Mouse (Mus musculus) natural killer cell, adult 2 months (primary cell): ENCODE results near the gene Dlec1.

Experiments
- DNase-seq, 2 experiments: peaks; one replicate each; pipeline ENCODE4 v3.0.0; 2022; ENCODE audit warnings: low spot score in 2 of 2

Dlec1 gene

DNA sequence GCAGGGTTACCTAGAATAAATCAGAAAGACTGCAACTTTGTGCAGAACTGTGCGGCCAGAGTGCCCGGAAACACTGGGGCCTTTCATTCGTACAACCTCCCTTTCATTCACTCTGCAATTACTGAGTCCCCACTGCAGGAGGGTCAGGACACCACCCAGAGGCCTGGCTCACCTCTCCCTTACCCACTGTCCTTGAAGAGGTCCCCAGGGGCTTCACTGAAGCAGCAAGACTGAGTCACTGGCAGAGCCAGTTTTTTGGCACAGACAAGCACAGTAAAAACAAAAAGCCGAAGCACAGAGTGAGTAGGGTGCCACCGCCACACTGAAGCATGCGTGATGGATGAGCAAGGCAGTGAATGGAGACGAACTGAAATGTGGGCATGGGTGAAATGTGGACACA is 12.8 kb upstream of the Dlec1 start:
- DNase-seq, result no peak

DNA sequence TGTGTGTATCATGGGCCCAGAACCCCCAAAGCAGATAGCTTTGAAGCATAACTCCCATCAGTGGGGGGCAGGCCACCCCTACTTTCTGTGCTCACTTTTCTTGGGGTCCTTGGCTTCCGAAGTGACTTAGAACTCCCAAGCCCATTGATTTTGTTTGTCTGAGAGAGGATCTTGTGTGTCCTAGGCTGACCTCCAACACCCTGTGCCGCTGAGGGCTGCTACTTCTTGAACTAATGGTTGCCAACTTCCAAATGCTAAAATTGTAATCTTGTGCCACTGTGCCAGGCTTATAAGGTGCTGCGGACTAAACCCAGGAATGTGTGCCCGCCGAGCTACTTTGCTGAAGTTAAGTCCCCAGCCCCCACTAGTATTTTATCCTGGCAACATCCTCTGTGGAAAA is 11.8 kb upstream of the Dlec1 start:
- DNase-seq, result no peak

DNA sequence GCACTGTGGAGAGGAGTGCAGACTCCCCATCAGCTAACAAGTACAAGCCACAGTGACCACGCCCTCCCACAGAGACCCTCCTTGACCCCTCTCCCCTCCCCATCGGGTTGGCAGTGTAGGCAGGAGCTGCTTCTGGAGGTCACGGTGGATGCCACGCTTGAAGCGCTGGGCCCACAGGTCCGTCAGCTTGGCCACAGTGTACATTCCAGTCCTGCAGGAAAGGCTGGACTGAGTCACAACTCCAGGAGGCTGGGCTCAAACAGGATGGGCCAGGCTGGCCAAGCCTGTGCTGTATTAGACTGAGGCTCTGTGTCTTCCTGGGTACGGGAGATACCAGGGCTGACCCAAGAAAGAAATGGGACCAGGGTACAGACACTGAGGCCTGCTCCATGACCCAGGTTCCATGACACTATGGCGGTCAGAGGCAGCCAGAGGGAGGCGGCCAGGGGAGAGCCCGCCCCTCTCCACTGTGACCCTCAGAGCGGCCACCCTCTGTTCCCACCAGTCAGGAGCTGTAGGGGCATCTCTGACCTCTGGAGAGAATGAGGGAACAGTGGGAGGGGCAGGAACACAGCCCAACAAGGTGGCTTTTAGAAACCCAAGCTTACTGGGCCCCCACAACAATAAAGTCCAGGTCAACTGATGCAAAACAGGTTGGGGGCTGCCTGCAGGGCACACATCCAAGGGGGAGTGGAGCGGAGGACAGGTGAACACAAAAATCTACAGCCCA is 10.5 kb upstream of the Dlec1 start:
- no peak for DNase-seq

DNA sequence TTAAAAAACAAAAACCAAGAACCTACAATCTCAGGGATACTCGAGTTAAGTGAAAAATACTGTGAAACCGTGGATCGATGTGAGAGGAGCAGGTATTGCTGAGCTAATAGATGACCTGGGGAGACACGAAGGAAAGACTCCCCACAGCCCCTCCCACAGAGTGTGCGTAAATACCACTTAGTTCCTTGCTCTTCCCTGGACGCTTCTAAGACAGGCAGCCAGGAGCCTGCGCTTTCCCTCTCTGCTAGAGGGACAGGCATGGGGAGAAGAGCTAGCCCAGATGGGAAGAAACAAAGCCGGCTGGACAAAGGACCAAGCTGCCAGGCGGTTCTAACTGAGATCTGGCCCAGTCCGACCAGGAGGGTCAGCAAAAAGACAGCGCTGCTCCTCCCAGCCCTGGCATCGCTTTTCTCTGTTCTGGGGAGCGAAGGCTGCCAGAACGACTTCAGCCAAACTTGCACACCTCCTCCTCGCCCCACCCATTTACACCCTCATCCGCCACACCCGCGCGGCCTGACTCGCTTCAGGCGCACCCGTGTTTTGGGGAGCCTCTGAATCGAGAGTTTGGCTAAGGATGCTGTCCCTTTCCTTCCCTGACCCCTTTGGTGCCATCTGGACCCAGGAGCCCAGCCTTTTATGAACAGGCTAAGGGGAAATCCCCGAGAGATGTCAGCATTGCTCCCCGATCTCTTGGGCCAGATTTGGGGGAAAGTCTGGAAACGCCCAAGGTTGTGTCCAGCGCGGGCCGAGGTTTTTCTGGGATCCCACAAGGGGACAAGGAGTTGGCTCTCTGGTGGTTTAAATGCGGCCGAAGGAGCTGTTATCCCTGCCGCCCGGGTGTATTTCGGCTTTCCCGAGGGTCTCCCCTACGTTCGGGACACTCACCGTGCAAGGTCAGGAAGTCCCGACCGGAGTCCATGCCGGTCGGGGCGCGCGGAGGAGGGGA is 9.5 kb upstream of the Dlec1 start:
- no peak for DNase-seq

DNA sequence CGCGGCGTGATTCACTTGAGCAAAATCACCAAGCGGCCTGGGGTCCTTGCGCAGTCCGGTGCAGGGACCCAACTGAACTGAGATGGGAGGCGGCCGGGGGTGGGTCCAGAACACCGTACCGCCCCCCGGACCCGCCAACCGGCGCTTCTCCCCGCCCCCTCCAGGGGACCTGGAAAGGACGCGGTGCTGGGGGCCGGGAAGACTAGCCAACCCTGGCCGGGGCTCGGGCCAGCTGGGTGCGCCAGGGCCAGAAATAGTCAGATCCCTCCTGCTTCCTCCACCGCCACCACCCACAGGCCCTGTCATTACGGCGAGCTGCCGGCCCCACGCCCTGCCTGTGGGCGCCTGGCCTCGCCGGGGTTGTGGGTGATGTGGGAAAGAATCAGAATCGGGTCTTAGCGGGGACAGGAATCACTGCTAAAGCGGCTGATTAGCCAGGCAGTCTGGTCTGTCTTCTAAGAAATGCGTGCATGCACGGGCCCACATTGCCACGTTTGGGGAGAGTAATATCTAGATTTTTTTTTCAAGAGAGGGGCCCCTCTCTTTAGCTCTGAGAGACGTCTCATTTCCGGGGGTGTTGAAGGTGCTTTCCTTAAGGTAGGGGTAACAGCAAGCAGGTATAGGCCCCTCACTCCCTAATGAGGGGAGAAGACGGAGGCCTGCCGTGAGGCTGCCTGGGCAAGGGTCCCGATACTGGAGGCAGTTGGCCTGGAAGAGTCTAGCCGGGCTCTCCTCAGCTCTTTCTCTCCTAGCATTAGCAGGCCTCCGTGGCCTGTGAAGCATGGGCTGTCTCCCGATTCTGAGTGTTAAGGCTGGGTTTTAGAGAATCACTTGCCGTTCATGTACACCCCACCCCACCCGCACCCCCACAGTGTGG is 8.6 kb upstream of the Dlec1 start, which contains the start of gene Plcd1:
TSS of gene Plcd1 (minus strand) at position 84 of the 877 bp plus-strand sequence.
- DNase-seq, result no peak

DNA sequence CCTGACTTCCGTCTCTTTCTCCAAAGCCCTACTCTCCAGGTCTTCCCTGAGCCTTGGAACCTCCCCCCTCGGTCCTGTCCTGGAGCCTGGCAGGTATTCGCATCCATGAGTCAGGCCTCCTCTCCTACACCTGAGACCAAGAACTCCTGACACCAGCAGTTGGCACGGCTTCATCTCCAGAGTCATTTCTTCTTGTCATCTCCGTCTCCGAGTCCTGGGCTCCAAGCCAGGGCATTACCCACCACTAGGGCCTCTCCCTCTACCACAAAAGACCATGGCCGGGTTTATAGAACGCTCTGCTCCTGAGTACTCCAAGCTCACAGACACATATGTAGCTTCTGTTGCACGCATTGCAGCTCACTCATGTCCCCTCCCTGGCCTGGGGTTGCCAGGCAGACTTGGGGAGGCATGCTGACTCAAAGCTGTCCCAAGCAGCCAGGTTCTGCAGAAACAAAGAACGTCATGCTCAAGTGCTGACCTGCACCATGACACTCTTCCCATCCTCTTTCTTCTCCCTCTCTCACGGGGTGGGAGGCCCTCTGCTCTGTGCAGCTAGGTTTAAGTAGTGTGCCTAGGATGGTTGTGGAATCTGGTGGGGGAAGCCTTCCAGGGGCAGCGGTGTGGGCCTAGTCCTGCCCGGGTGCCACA is 7.7 kb upstream of the Dlec1 start:
- DNase-seq, result no peak

DNA sequence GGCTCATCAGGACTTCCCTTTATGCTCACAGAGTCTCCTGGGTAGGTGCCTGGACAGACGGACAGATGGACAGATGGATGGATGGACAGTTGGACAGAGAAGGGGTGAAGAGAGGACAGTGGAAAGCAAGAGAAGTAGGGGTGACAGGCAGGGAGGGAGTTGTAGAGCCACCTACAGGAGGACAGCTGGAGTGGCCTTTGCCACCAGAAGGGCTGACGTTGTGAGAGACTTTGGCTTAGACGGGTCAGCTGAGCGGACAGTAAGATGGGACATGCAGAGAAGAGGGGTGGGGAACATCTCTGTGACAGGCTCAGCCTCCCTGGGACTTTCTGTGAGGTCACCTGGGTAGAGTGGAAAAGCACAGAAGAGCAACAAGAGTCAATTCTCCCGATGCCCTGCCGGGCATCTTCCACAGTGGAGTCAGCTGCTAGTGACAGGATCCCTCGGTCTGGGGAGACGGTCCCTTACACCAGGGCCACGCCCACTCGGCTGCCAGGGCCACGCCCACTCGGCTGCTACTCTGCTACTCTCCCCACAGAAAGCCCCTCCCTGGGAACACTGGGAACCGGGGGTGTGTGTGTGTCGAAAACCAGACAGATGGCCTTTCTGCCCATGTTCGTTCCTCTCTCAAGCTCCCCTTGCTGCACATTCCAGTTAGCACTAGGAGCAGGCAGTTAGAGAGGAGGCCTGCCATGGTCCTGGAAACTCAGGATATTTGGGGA is 1.9 kb upstream of the Dlec1 start:
- DNase-seq, result peak in 1 of 2 experiments; percentile 7

DNA sequence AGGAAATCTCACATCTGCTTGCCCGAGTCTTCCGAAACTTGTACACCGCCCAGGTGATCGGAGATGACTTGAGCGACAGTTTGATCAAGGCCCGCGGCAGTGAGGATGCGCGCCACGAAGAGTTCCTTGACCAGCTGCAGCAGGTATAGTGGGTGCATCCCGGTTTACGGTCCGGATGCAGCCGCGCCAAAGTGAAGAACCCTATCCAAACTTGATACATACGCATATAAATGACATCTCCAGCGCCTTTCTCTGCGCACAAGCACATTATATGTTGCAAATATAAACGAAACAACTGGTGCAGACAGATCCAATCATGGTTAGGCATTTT is 470 bp downstream of the Dlec1 start:
- no peak for DNase-seq

DNA sequence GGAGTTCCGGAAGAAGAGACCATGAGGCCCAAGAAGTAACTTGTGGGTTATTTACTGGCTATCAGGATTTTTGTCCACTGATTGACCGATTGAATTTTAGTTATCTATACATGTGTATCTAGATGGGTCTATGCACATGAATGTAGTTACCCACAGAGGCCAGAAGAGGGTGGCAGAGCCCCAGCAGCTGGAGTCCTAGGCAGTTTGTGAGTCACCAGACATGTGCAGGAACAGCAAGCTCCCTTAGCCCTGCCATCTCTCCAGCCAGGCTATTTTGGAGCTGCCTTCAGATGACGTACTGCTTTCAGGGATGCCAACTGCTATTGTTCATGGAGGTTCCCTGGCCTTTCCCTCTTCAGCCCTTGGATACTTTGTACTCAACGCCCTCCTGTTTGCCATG is 5.3 kb downstream of the Dlec1 start:
- no peak for DNase-seq

DNA sequence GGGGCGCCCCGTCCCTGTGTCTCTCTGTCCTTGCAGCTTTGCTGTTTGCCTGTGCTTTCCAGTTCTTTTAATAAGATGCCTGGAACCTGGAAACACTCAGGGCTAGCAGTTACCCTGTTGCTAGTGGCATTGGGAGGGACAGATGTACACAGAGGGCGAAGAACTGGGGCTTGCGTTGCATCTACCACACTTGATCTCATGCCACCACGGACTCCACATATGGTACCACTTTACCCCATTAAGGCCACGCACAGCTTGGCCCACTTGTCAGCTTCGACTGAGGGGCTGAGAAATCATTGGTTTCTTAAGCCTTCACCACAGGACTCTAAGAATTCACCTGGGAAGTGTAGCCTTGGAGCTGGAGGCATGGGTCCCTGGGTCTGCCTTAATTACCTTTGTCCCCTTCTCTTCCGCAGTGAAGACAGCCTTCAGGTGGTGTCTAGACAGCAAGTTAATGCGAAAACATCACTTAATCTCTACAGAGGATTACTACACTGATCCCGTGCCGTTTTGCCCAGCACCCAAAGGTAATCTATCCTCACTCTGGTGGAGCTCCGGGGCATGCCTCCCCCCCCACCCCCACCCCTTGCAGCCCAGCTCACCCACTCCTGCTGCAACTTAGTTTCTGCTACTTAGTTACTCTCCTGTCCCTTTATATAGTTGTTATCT is 7.5 kb downstream of the Dlec1 start:
- no peak for DNase-seq

DNA sequence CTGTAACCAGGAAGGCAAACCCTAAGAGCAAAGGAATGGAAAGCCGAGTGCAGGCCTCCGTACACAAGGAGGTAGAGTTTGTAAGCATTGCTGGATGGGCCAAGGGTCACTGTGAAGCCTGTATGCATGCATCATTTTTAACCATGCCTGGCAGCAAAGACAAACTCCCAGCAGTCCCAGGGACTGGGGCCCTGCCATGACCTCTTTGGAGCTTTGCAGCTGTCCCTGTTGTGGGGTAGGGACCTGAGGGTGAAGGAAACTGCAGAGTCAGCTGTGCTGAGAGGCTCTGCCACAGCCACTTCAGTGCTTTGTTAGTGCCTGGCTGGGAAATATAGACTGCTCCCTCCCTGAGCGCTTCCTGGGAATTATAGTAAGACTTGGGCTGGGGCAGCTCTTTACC is 8.4 kb downstream of the Dlec1 start:
- no peak for DNase-seq

DNA sequence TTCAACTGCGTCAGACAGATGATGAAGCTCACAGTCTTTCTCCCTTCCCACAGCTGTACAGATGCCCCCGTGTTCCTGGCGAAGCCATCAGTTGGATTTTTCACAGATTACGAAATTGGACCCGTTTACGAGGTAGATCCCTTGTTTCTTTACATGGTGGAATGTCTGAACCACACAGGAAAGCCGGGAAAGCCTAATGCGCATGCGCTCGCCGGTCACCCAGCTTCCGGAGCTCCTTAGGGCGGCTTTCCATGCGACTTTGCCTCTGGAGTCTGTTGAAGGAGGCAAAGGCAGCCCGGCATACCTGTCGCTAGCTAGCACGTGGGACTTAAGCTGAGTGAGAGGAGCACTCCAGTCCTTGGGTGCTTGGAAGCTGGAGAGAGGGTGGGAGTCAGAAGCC is 12.6 kb downstream of the Dlec1 start:
- no peak for DNase-seq

DNA sequence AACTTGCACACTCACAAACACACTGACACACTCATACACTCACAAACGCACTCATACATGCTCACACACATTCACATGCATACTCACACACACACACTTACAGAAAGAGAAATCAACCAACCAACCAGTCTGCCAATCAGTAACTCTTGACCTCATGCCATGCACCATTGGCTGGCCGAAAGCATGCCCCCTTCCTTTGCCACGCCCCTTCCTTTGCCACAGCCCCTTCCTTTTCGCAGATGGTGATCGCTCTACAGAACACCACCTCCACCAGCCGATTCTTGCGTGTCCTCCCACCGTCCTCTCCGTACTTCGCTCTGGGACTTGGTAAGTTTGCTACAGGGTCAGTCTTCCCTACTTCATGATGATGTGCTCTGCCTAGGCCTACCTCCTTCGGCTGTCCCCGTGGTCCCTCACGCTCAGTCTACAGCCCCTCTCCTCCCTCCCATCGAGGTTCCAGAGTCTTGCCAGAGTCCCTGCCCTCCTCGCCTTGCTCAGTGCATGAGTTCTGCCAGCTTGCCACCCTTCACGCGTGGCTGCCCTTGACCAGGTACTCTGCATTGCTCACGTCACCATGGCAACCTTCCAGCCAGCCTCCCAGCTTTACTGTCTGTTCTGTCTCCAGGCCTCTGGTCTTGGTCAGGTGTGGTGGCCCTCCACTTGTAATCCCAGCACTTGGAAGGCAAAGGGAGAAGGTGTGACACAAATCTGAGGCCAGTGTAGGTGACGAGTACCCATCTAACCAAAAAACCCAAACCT is 17.3 kb downstream of the Dlec1 start:
- DNase-seq, result no peak

DNA sequence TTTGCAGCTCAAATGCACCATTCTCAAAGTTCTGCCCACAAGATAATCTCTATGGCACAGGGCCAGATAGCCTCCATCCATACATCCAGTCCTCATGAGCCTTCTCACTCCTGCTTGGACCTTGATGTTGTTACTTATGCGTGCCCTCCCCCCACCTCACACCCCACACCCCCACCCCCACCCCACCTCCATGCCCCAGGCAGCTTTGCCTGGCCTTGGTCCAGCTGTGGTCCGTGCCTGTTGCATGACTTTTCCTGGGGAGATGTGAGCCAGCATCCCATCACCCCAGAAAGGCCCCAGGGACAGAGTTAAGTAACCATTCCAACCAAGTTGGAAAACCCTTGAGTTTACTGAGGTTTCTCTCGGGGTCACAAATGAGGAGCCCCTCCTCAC is 17.9 kb downstream of the Dlec1 start:
- no peak for DNase-seq

DNA sequence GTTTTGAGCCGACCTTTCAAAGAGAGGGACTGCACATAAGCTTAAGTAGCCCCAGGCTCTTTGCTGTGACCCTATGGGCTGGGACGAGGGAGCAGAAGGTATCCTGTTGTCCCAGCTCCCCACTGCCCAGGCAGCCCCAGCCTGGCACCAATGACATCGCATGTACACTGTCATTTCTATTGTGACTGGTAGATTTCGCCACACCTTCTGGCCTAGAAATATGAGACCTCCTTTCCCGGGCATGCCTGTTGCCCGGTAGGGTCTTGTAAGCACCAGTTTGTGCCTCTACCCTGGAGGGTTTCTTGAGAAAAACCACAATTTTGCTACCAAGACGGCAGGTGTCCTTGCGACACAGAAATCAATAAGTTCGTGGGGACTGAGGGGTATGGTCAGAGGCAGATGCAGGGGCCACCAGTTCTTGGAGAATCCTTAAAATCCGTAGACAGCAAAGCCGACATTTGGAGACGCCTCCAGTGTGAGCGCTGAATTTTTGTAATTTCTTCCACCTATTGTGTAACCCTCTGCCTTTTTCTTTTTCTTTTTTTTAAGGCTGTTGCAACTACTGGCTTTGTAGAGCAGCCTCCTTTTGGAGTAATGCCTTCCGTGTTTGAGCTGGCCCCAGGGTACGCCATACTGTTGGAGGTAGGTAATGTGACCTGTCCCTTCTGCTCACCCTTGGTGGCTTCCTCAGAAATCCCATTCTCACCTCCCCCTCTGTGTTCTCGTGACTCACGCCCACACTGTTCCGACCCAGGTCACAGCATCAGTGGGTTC is 20.5 kb downstream of the Dlec1 start:
- no peak for DNase-seq

DNA sequence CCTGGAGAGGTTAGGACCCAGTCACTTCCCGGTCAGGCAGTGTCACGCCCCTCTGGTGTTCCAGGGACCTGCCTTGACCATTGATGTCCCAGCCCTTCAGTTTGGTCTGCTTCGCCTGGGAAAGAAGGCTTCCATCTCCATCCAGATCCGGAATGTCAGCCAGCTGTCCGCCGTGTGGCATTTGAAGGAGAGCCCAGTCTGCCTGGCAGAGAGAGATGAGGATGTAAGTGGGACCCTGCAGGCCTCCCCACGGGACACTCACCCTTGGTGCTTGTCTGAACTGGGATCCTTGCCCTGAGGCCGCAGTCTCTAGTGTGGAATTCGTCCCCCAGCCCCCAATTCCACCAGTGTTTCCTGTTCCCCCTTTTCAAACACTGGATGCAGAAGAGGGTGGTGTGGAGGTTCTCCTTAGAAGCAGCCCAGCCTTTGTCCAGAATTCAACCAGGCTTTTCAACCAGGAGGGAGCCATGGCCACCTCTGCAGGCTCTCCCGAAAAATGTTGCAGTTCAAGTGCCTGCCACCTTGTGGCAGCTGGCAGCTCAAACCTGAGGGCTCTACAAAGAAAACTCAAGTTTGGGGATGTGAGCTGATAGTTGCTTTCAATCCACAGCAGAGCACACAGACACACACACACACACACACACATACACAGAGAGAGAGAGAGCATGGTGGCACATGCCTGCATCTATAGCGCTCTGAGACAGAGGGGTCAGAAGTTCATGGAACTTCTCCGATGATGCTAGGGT is 26.3 kb downstream of the Dlec1 start:
- DNase-seq, result no peak

DNA sequence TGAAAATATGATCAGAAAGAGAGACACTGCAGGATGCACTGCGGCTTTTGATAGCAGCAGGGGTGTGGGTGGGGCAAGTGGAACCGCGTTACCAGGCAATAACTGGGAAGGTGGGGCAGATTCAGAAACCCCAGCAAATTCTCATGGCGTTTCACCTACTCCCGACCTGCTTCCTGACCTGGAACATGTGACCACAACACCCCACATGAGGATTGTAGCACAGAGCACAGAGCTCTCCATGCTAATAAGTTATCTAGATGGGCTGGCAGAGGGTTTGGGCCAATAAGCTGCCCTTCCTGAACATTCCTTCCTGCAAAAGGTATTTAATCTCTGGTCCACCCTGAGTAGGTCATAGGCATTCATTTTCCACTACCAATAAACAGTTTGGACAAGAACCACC is 28.4 kb downstream of the Dlec1 start:
- DNase-seq, result no peak

DNA sequence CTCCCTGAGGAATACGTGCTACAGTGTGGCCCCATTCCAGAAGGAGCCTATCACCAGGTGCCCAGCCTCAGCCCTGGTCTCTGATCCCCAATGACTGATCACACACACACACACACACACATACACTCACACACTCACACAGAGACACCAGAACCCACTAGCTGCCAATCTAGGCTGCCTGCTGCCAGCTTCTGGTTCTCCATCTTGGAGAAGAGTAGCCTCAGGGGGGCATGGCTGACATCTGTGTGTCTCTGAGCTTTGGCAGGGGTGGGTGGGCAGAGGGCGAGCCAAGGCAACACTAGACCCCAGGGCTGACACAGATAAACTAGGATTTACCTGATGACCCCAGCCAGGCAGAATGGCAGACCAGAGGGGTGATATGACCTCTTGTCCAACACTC is 36.6 kb downstream of the Dlec1 start:
- no peak for DNase-seq
